Mouse (Mus musculus) layer of hippocampus, postnatal 36 days (tissue): ENCODE measurements at regions not wholly inside any gene's neighbourhood (a gene's known extent, or its start where the extent isn't known, plus 50 kb on each side); places are given as distances from the start of the nearest gene placed in this dataset.

Experiments
- DNase-seq, 2 experiments: peaks; one replicate each; pipeline ENCODE4 v3.0.0; 2022

DNA sequence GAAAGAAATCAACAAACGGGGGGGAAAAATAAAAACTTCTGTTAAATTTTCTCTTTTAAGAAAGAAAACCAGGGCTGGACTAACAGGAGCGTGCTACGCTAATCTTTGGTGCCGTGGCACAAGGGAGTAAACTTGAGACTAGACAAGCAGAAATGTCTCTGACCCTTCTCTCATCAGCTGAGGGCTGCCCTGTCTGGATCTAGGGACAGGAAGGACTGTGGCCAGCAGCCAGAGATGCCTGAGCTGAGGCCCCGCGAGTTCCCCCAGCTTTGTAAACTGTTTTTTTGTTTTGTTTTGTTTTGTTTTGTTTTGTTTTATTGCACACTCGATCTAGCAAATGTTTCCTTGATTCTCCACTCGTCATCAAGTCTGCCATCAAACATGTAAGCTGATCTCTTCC lies 239.4 kb upstream of the Lrig3 start:
- DNase-seq, result no peak

- DNase-seq, result no peak
Measured at GRCm38 (mm10) chr10:125735744-125736494, 230.0 kb upstream of the Lrig3 start.

DNA sequence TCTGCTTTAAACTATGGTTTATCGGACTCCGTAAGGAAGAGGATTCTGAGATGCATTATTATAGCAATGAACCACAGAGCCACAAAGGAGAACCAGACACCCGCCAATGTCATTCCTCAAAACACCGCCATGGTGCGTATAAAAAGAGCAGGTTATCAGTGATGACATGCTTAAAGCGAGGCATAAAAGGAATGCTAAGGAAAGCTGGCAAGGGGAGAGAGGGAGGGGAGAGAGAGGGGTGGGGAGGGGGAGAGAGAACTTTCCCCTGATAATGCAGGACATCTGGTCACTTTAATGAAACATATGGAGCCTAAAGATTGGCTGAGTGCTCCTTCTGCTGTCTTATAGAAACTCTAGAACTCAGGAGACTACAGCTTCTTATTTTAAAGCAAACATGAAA lies 222.8 kb upstream of the Lrig3 start:
- DNase-seq, result no peak

- no peak for DNase-seq
Measured at GRCm38 (mm10) chr10:125749031-125749585, 216.9 kb upstream of the Lrig3 start.

GRCm38 (mm10) chr10:125752506-125753218 lies 213.3 kb upstream of the Lrig3 start:
- no peak for DNase-seq

- DNase-seq, result no peak
Measured at GRCm38 (mm10) chr10:125759171-125759570, 206.8 kb upstream of the Lrig3 start.

DNA sequence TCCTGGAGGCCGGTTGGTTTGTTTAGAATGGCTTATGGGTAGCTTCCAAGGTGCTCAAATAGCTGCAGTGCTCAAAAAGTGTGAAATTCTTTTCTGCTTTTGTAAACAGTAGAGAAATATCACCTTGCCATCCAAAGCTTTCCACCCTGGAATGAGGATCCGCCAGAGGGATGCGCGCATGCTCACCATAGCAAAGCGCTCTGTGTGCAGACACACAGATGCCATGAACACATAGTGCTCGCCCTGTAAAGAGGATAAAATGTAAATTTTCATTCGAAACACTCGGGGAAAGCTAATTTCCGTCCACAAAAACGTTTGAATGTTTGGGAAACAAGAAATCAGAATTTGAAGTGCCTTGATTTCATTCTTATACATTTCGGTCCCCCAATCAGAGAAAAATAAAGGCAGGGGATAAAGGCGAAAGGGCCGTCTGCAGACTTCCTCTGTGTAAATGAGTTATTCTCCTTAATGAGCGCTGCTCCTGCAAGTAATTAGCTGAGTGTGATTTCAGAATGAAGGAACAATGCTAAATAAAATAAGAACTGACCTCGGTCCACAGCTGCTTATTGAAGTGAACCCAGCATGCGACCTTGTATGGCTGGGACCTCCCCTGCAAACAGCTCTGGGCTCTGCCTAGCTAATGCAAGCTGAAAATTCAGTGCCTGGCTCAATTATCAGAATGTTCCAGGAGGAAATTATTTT lies 203.4 kb upstream of the Lrig3 start:
- no peak for DNase-seq

DNA sequence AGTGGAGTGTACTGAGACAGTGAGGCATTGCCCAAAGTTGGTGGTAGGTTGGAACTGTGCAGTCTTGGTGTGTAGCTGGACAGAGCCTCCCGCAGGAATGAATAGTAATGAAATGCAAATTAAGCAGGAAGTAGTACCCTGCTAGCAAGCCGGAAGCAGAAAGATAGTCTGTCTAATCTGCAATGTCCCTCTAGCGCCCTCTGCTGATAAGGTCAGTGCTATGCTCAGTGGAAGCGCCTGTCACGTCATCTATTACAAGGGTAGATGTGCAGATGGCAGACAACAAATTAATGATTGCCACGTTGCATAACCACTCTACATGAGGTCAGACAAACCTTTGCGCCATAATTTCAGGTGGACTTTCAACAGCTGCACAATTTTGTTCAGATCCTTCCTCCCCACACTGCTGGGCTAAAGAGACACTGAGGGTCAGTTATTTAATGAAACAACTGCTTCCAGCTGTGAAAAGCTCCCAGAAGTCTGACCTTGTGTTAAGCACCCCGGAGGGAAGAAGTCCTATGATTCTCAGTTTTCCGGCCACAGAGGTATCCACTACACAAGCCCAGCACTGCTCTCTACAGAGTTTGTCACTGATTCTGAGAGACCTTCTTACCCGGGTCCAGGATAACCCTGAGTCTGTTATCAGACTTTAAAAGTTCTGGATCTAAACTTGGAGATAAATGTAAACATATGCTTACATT lies 201.4 kb upstream of the Lrig3 start:
- no peak for DNase-seq

DNA sequence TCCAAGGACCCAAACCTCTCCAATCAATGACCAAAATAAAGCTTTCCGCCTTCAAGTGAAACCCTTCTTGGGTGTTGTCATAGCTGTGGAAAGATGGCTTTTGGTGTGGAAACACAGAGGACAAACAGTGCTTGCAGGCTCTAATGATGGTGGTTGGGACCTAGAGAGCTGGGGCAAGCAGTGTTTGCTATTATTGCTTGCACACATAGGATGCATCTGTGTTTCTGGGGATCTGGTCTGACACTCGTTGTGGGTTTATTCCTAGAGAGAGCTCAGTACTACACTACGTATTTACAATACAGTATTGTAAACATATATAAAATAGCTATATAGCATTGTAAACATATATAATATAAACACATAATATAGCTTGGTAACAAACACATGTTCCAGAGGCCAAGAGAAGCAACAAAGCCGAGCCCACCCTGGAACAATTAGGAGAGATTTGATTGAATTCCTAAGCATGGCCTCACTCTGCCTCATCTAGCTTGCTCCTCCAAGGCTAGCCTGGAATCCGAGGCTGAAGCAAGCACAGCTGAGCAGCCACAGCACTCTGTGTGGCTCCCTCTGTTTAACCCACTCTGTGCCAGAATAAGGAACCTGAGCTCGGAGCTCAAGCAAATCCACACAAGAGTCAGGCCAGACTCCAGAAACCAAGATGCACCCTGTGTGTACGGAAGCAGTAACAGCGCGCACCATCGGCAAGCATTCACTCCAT lies 200.7 kb upstream of the Lrig3 start:
- no peak for DNase-seq

GRCm38 (mm10) chr10:125768281-125768680 lies 197.7 kb upstream of the Lrig3 start:
- DNase-seq, result no peak

GRCm38 (mm10) chr10:125773541-125773940 lies 192.4 kb upstream of the Lrig3 start:
- DNase-seq, result no peak

GRCm38 (mm10) chr10:125782486-125782885 lies 183.5 kb upstream of the Lrig3 start:
- no peak for DNase-seq

- no peak for DNase-seq
Measured at GRCm38 (mm10) chr10:125784896-125785295, 181.1 kb upstream of the Lrig3 start.

- DNase-seq, result no peak
Measured at GRCm38 (mm10) chr10:125785448-125786196, 180.3 kb upstream of the Lrig3 start.

GRCm38 (mm10) chr10:125786197-125786879 lies 179.6 kb upstream of the Lrig3 start:
- DNase-seq, result no peak

DNA sequence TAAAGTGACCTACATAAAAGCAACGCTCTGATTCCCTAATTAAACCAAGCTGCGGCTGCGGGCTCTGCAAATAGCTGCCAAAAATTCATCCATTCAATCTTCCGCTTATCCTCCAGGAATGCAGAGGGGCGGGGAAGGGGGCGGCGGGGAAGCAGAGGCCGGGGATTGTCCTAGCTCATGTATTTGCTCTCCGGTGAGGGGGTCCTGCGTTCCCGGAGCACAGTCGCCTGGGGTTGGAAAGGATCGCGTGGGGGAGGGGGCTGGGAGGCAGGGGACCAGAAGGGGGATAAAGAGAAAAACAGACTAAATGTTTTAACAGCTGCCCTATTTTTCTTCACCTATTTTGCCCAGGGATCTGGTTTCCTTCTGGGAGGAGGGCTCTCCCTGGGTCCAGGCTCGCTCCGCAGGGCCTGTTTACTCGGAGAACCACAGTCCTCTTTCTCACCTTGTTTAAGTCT lies 179.1 kb upstream of the Lrig3 start:
- no peak for DNase-seq

DNA sequence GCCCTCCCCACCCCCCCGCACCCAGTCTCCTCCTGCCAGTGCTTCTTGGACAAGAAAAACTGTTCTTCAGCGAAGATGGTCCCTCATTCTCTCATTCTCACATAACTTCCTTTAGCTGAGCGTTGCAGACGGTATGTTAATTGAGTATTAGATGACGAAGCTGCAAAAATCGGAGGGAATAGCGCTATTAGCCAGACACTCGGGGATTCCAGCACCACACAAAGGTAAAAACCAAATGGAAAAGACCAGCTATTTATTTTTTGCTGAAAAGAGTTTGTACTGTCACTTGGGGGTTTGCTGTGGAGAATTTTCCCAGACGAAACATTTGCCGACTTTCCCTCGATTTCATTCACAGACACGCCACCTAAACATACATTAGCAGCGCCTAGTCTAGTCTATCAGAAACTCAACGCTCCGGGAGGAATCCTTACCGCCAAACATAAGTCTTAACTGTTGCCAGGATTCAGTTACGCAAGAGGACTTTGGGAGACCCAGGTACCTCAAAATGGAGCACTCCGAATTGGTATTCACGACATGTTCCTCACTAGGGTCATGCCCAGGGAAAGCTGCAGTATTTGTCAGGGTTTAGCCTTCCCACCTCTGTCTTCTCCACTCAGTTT lies 178.4 kb upstream of the Lrig3 start:
- no peak for DNase-seq

DNA sequence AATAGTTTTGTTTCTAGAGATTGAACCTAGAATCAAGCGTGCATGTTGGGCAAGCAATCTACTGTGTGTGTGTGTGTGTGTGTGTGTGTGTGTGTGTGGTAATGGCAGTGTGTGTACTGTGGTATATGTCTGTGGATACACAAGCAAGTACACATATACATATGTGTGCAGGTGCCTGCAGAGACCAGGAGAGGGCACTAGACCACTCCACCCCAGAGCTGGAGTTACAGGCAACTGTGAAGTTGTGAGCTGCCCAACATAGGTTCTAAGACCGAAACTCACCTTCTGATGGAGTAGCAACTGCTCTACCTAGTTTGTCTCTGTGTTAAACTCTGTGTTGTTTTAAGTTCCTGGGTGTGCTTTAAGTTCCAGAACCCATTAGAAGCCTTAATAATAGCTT lies 177.7 kb upstream of the Lrig3 start:
- no peak for DNase-seq

DNA sequence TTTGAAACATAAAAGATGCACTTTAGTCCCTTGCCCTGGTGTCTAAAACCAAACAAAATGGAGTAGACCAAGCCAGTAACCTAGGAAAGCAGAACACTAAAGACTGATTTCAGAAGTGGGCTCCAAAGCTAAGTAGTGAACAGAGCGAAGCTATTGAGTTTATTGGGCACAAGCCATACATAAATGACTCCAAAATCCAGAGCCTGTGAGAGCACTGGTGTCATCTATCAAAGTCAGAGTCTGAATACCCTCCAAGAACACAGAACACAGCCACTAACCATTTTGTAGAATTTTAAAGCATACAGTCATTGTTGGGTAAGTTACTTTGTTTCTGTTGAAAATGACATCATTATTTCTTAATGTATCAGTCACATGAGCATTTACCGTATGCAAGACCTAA lies 175.0 kb upstream of the Lrig3 start:
- no peak for DNase-seq

- no peak for DNase-seq
Measured at GRCm38 (mm10) chr10:125794504-125794903, 171.5 kb upstream of the Lrig3 start.
